Mouse (Mus musculus) erythroblast, embryonic 14.5 days (primary cell): ENCODE data around the gene Megf11.

Experiments
- GATA1 ChIP-seq: IDR thresholded peaks from 2 replicates; pipeline ENCODE4 v1.6.1; 2012; ENCODE audit warnings: low read length, inconsistent platforms, mixed read lengths
- TAL1 ChIP-seq: IDR thresholded peaks from 3 replicates; pipeline ENCODE4 v1.6.1; 2012; ENCODE audit warnings: low read length, inconsistent platforms, mixed read lengths

- TF ChIP-seq TAL1 (no peak), GATA1 (no peak)
Observed at GRCm38 (mm10) chr9:64482126-64482525, 96.7 kb downstream of the Megf11 start.
